14 mouse cellular contexts compared by ENCODE assay signal in genomic region chr1:156111090-156111489, GRCm38 (mm10).
DNase-seq lines count a peak whose midpoint lies in the region; ATAC-seq and TF ChIP-seq lines count a peak whose summit lies in the region.
"Had no signal": no experiment of that assay in that cellular context is flagged by ENCODE, and none has a peak within 500 bp of the region (broad histone marks: within the 10 kb centered on the region; RNA-seq: fewer than 3 reads in every experiment).

No protein-coding gene starts in this region.

- H3K9me3 ChIP-seq in kidney, embryonic 16.5 days (ENCODE audit: low read length) = no peaks in the 10 kb centered on the region
- H3K9me3 ChIP-seq in lung, embryonic 14.5 days (ENCODE audit: low read depth, low read length) = no peaks in the 10 kb centered on the region
- no peaks in the 10 kb centered on the region for H3K9me3 ChIP-seq in MEL (replicated peaks; ENCODE audit: insufficient read depth, low read length)
- no peaks in the 10 kb centered on the region for H3K9me3 ChIP-seq in stomach, postnatal 0 days (ENCODE audit: control insufficient read depth, low read length)
- H3K9me3 ChIP-seq: G1E; midbrain, embryonic 13.5 days; neural tube, embryonic 12.5 days had no signal

- H3K4me2 ChIP-seq in kidney, embryonic 16.5 days (replicated peaks; ENCODE audit: low read depth, low read length) = no peak overlapping the region
- no peak overlapping the region for H3K4me2 ChIP-seq in lung, embryonic 14.5 days
- H3K4me2 ChIP-seq in stomach, postnatal 0 days (replicated peaks; ENCODE audit: low read depth) = no peak overlapping the region

- peak; percentile 10 for DNase-seq in kidney, adult 18-20 months
- DNase-seq in lung, embryonic 14.5 days = peak; percentile 24
- DNase-seq in lung, adult 18-20 months = no peak
- no peak for DNase-seq in MEL (ENCODE audit: low read depth, low spot score)
- DNase-seq in stomach, postnatal 0 days (ENCODE audit: low spot score) = peak; percentile 38
- no peak for DNase-seq in adrenal gland, postnatal 10 days
- DNase-seq: adrenal gland, adult 2 months; heart, postnatal 36 days; kidney, postnatal 14 days; right cerebral cortex, adult 18-20 months had no signal

- TF ChIP-seq RAD21 in MEL (IDR thresholded peaks at IDR 0.05; ENCODE audit: low read depth, low read length) = peak; percentile 4

- H3K4me3 ChIP-seq in kidney, embryonic 16.5 days (ENCODE audit: low read length) = no peak overlapping the region
- H3K4me3 ChIP-seq in lung, embryonic 14.5 days (ENCODE audit: low read depth, low read length) = no peak overlapping the region
- no peak overlapping the region for H3K4me3 ChIP-seq in MEL (ENCODE audit: control insufficient read depth in 1 of 2, insufficient read depth in 1 of 2, low read depth in 2 of 2, low read length in 2 of 2)
- H3K4me3 ChIP-seq in stomach, postnatal 0 days (ENCODE audit: low read depth, low read length) = no peak overlapping the region
- H3K4me3 ChIP-seq: midbrain, embryonic 13.5 days; neural tube, embryonic 12.5 days had no signal

- peaks cover 49% of the 10 kb centered on the region for H3K27me3 ChIP-seq in kidney, embryonic 16.5 days (ENCODE audit: insufficient read depth, low read length)
- no peaks in the 10 kb centered on the region for H3K27me3 ChIP-seq in lung, embryonic 14.5 days (ENCODE audit: insufficient read depth, low read length)
- no peaks in the 10 kb centered on the region for H3K27me3 ChIP-seq in MEL (ENCODE audit: control insufficient read depth in 1 of 2, insufficient read depth in 2 of 2, low read length in 2 of 2)
- 0 out of 2 replicates have a peak, but pooled peaks cover 3% of the 10 kb centered on the region for H3K27me3 ChIP-seq in stomach, postnatal 0 days (ENCODE audit: control insufficient read depth, insufficient read depth, low read length)
- H3K27me3 ChIP-seq: midbrain, embryonic 13.5 days had no signal

- H3K4me1 ChIP-seq in kidney, embryonic 16.5 days (ENCODE audit: insufficient read depth, low read length) = peaks cover 20% of the 10 kb centered on the region
- no peaks in the 10 kb centered on the region for H3K4me1 ChIP-seq in lung, embryonic 14.5 days (ENCODE audit: insufficient read depth)
- peaks cover 4 to 22% of the 10 kb centered on the region in 2 experiments; a peak in 3 of 4 replicates for H3K4me1 ChIP-seq in MEL (ENCODE audit: control insufficient read depth in 1 of 2, insufficient read depth in 2 of 2, low read length in 2 of 2)
- no peaks in the 10 kb centered on the region for H3K4me1 ChIP-seq in stomach, postnatal 0 days (replicated peaks; ENCODE audit: control insufficient read depth, insufficient read depth)

- no peak overlapping the region for H3K9ac ChIP-seq in kidney, embryonic 16.5 days (replicated peaks; ENCODE audit: low read length)
- H3K9ac ChIP-seq in lung, embryonic 14.5 days = no peak overlapping the region
- no peak overlapping the region for H3K9ac ChIP-seq in MEL (ENCODE audit: control insufficient read depth, low read depth, low read length, poor library complexity, severe bottlenecking)
- H3K9ac ChIP-seq in stomach, postnatal 0 days (ENCODE audit: low read length) = no peak overlapping the region
- H3K9ac ChIP-seq: midbrain, embryonic 13.5 days; neural tube, embryonic 12.5 days had no signal

- ATAC-seq in kidney, embryonic 16.5 days (ENCODE audit: low FRiP score, low TSS enrichment) = no peak
- ATAC-seq in lung, embryonic 14.5 days (ENCODE audit: insufficient read depth) = no peak
- no peak for ATAC-seq in stomach, postnatal 0 days (ENCODE audit: low FRiP score, low TSS enrichment)

- WGBS in kidney, embryonic 16.5 days = 82% methylated on average over 9 of the region's 9 CpGs
- 72% methylated on average over 9 of the region's 9 CpGs for WGBS in lung, embryonic 14.5 days
- WGBS in stomach, postnatal 0 days = 71% methylated on average over 9 of the region's 9 CpGs

- no peak for TF ChIP-seq EP300 in MEL (IDR thresholded peaks at IDR 0.05; ENCODE audit: low read depth in 1 of 2, low read length in 2 of 2)
- TF ChIP-seq EP300 in stomach, postnatal 0 days (optimal IDR thresholded peaks at IDR 0.05) = no peak

- H3K36me3 ChIP-seq in kidney, embryonic 16.5 days (ENCODE audit: insufficient read depth, low read length) = no peaks in the 10 kb centered on the region
- H3K36me3 ChIP-seq in lung, embryonic 14.5 days (ENCODE audit: insufficient read depth) = no peaks in the 10 kb centered on the region
- H3K36me3 ChIP-seq in MEL (ENCODE audit: control insufficient read depth in 1 of 2, insufficient read depth in 2 of 2, low read length in 2 of 2) = peaks cover 0 to 14% of the 10 kb centered on the region in 2 experiments; a peak in 2 of 4 replicates
- no peaks in the 10 kb centered on the region for H3K36me3 ChIP-seq in stomach, postnatal 0 days (ENCODE audit: control insufficient read depth, insufficient read depth, low read length)
- H3K36me3 ChIP-seq: G1E; midbrain, embryonic 13.5 days; neural tube, embryonic 12.5 days had no signal

- no peak for TF ChIP-seq POLR2A in MEL (IDR thresholded peaks at IDR 0.05; ENCODE audit: control insufficient read depth in 1 of 2, insufficient read depth in 1 of 2, low read depth in 1 of 2, low read length in 2 of 2, poor library complexity in 1 of 2)

- TF ChIP-seq CTCF in lung, embryonic 14.5 days (IDR thresholded peaks at IDR 0.05; ENCODE audit: low read depth) = peak; percentile 43
- TF ChIP-seq CTCF in MEL (IDR thresholded peaks at IDR 0.05 in 2 of 3, conservative IDR thresholded peaks at IDR 0.05 in 1 of 3; ENCODE audit: control insufficient read depth in 1 of 3, insufficient read depth in 1 of 3, low read depth in 2 of 3, low read length in 3 of 3, poor library complexity in 1 of 3, severe bottlenecking in 1 of 3) = peak; percentile 13 to 33 (median 24); a peak in 3 of 6 replicates
- TF ChIP-seq CTCF in stomach, postnatal 0 days (IDR thresholded peaks at IDR 0.05; ENCODE audit: low read depth) = peak; percentile 59

- no peaks in the 10 kb centered on the region for H3K79me2 ChIP-seq in MEL (ENCODE audit: control insufficient read depth, insufficient read depth, low read length, poor library complexity)

- no peak overlapping the region for H3K27ac ChIP-seq in kidney, embryonic 16.5 days (ENCODE audit: low read length)
- no peak overlapping the region for H3K27ac ChIP-seq in lung, embryonic 14.5 days (ENCODE audit: low read depth)
- H3K27ac ChIP-seq in MEL (ENCODE audit: control insufficient read depth, low read depth, low read length) = no peak overlapping the region
- H3K27ac ChIP-seq in stomach, postnatal 0 days (replicated peaks) = no peak overlapping the region
- H3K27ac ChIP-seq: neural tube, embryonic 12.5 days had no signal

TF ChIP-seq in MEL, 35 proteins besides CTCF, POLR2A, EP300 and RAD21:
- TF ChIP-seq MXI1 (IDR thresholded peaks at IDR 0.05; ENCODE audit: low read depth, low read length) = no peak
- no peak for TF ChIP-seq TAL1 (IDR thresholded peaks at IDR 0.05; ENCODE audit: low read length)
- TF ChIP-seq USF2 (IDR thresholded peaks at IDR 0.05; ENCODE audit: borderline replicate concordance in 1 of 2, insufficient read depth in 1 of 2, low read depth in 1 of 2, low read length in 2 of 2) = no peak
- no peak for TF ChIP-seq MAZ (IDR thresholded peaks at IDR 0.05; ENCODE audit: low read depth, low read length)
- TF ChIP-seq MEF2A (IDR thresholded peaks at IDR 0.05; ENCODE audit: extremely low read depth, insufficient replicate concordance, low read depth, low read length, poor library complexity, severe bottlenecking) = no peak
- TF ChIP-seq POLR2AphosphoS5 (IDR thresholded peaks at IDR 0.05; ENCODE audit: borderline replicate concordance, low read depth, low read length) = no peak
- TF ChIP-seq KAT2A (conservative IDR thresholded peaks at IDR 0.05; ENCODE audit: low read depth, low read length) = no peak
- TF ChIP-seq ZMIZ1 (IDR thresholded peaks at IDR 0.05; ENCODE audit: low read depth, low read length) = no peak
- no peak for TF ChIP-seq POLR2AphosphoS2 (IDR thresholded peaks at IDR 0.05; ENCODE audit: low read length)
- TF ChIP-seq BHLHE40 (IDR thresholded peaks at IDR 0.05; ENCODE audit: borderline replicate concordance, low read depth, low read length) = no peak
- TF ChIP-seq ELF1 (IDR thresholded peaks at IDR 0.05; ENCODE audit: low read depth, low read length) = no peak
- TF ChIP-seq ZNF384 (IDR thresholded peaks at IDR 0.05; ENCODE audit: low read depth, low read length) = no peak
- no peak for TF ChIP-seq TCF12 (IDR thresholded peaks at IDR 0.05; ENCODE audit: low read depth, low read length)
- no peak for TF ChIP-seq USF1 (IDR thresholded peaks at IDR 0.05; ENCODE audit: low read depth, low read length)
- no peak for TF ChIP-seq SIN3A (IDR thresholded peaks at IDR 0.05; ENCODE audit: low read length)
- no peak for TF ChIP-seq HCFC1 (IDR thresholded peaks at IDR 0.05; ENCODE audit: low read depth, low read length)
- no peak for TF ChIP-seq UBTF (IDR thresholded peaks at IDR 0.05; ENCODE audit: borderline replicate concordance, insufficient read depth, low read depth, low read length)
- no peak for TF ChIP-seq SMC3 (IDR thresholded peaks at IDR 0.05; ENCODE audit: low read depth, low read length)
- no peak for TF ChIP-seq CHD2 (IDR thresholded peaks at IDR 0.05; ENCODE audit: low read length)
- no peak for TF ChIP-seq MAFK (IDR thresholded peaks at IDR 0.05; ENCODE audit: borderline replicate concordance, low read depth, low read length)

Comparison
In these comparisons a context has a peak if more than half of its experiments do, and no peak if none do; other contexts are left out.
1. DNase-seq: peak in kidney, adult 18-20 months (single experiment), lung, embryonic 14.5 days (single experiment) and stomach, postnatal 0 days (single experiment); none in lung, adult 18-20 months (0 of 2), MEL (single experiment) and adrenal gland, postnatal 10 days (single experiment).
2. Peak in every context shown above with its lines, with median percentiles within 50 percentile points of each other: CTCF ChIP-seq.